Mouse (Mus musculus) spleen, adult 18-20 months (tissue): ENCODE data around the gene Crtap.

Experiments used
- DNase-seq, 2 experiments: peaks; one replicate each; pipeline ENCODE4 v3.0.0; 2022; ENCODE audit warnings: mixed read lengths in 2 of 2

The Crtap gene

GRCm38 (mm10) chr9:114389905-114390748 lies at the start of gene Crtap:
Gene Crtap (minus strand): TSS chr9:114390675.
- peak; percentile 52 to 68 for DNase-seq

GRCm38 (mm10) chr9:114435668-114436067 lies 45.2 kb upstream of the Crtap start:
- no peak for DNase-seq

GRCm38 (mm10) chr9:114428103-114428834 lies 37.8 kb upstream of the Crtap start:
- no peak for DNase-seq

GRCm38 (mm10) chr9:114427425-114427824 lies 37.0 kb upstream of the Crtap start:
- no peak for DNase-seq

GRCm38 (mm10) chr9:114426201-114426600 lies 35.7 kb upstream of the Crtap start:
- DNase-seq = no peak

GRCm38 (mm10) chr9:114425576-114425975 lies 35.1 kb upstream of the Crtap start:
- no peak for DNase-seq

GRCm38 (mm10) chr9:114421797-114422196 lies 31.3 kb upstream of the Crtap start:
- DNase-seq = no peak

- DNase-seq = no peak
Measured at GRCm38 (mm10) chr9:114421045-114421444, 30.6 kb upstream of the Crtap start.

GRCm38 (mm10) chr9:114420443-114420842 lies 30.0 kb upstream of the Crtap start:
- no peak for DNase-seq

GRCm38 (mm10) chr9:114418187-114418586 lies 27.7 kb upstream of the Crtap start:
- DNase-seq = peak in 1 of 2 experiments; percentile 53

GRCm38 (mm10) chr9:114416646-114417517 lies 26.4 kb upstream of the Crtap start:
- no peak for DNase-seq

- DNase-seq = peak in 1 of 2 experiments; percentile 45
Measured at GRCm38 (mm10) chr9:114415701-114416100, 25.2 kb upstream of the Crtap start.

GRCm38 (mm10) chr9:114413866-114414265 lies 23.4 kb upstream of the Crtap start:
- DNase-seq = no peak

- DNase-seq = no peak
Measured at GRCm38 (mm10) chr9:114412406-114412805, 21.9 kb upstream of the Crtap start.

GRCm38 (mm10) chr9:114411295-114411694 lies 20.8 kb upstream of the Crtap start:
- DNase-seq = no peak

GRCm38 (mm10) chr9:114410313-114410862 lies 19.9 kb upstream of the Crtap start:
- no peak for DNase-seq

- no peak for DNase-seq
Measured at GRCm38 (mm10) chr9:114407676-114408075, 17.2 kb upstream of the Crtap start.

- DNase-seq = no peak
Measured at GRCm38 (mm10) chr9:114401685-114402080, 11.2 kb upstream of the Crtap start.

- DNase-seq = peak; percentile 77
Measured at GRCm38 (mm10) chr9:114400949-114401684, 10.6 kb upstream of the Crtap start, which contains the start of the genes Glb1 and Tmppe. Gene Glb1 (plus strand): TSS chr9:114401076. Gene Tmppe (plus strand): TSS chr9:114401105.

GRCm38 (mm10) chr9:114400588-114400948 lies 10.1 kb upstream of the Crtap start:
- no peak for DNase-seq

GRCm38 (mm10) chr9:114399680-114400079 lies 9.2 kb upstream of the Crtap start:
- DNase-seq = no peak

- no peak for DNase-seq
Measured at GRCm38 (mm10) chr9:114395258-114395657, 4.8 kb upstream of the Crtap start.
